Mouse (Mus musculus) heart, postnatal 25 days (tissue): Measurements from ENCODE around the gene Nmur1. TPM values are rescaled to one million over a fixed set of nuclear protein-coding genes. Genes with fewer than 3 reads are reported as not detected.

Source experiments
- DNase-seq: peaks from one replicate; pipeline ENCODE4 v3.0.0; 2022; ENCODE audit warnings: low spot score
- intact Hi-C: fragments of 180-260 bp; cut with DNase I; formaldehyde crosslinking; loops from one replicate; pipeline ENCODE4 v1.15.1; 2025
- total RNA-seq, 2 experiments: library from RNA; stranded (reverse); gene quantifications; 2 replicates each; pipeline ENCODE4 v1.2.3; 2021

The Nmur1 gene
- total RNA-seq, 2 experiments from 2014 or later, result not detected

DNA sequence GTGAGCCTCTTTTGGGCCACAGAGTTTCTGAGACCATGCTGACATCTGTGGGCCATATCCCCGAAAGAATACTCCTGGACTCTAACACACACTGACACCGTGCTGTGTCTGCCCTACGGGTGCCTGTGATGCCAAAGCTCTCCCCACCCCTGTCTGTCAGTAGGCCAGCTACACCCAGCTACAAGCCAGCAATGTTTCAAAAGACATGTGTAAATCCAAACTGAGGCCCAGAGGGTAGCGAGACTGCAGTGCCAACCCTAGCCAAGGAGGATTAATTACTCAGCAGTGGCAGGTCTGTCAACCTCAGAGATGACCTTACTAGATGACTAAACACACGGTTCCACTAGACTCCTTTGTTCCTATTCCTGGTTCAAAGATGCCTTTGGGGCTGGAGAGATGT lies 49.7 kb downstream of the Nmur1 start:
- no peak for DNase-seq
- intact Hi-C loops, result loop anchor here (5.0 kb wide), 1 partner anchor 156 kb away; no protein-coding TSS in a partner anchor

DNA sequence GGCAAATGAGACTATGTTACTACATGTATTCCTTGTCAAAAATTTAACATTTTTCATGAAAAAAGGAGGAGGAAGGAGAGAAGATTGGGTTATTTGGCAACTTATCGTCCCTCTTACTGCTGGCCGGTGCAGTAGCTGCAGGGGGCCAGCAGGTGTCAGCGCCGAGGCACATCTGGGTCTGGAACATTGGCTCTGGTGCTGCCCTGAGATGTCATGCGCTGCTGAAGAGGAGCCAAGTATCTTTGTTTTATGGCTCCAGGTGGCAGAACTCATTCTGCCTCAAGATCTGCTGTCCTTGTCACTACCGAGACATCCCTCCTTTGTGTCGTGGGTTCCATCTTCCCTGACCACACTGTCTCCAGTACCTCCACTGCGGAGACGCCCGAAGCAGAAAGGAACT lies 54.0 kb downstream of the Nmur1 start:
- intact Hi-C loops, result loop anchor here (2.0 kb wide), 1 partner anchor 59 kb away; no protein-coding TSS in a partner anchor
- DNase-seq, result peak; percentile 13

DNA sequence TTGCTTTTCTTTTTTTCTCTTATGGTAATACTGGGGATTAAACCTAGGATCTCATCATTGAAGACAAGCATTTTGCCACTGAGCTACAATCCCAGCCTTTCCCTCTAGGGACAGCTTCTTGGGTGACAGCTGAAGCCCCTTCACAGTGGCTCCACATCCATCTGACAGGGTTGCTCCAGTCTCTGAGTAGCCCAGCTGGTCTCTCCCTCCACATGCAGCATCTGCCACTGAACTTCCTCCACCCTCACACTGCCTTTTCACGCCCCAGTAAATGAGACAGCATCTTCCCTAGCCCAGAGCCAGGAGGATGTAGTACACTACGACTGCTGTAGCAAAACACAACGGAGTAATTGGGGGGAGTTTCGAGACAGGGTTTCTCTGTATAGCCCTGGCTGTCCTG lies 57.9 kb downstream of the Nmur1 start:
- DNase-seq, result no peak
- intact Hi-C loops, result no loop called here

DNA sequence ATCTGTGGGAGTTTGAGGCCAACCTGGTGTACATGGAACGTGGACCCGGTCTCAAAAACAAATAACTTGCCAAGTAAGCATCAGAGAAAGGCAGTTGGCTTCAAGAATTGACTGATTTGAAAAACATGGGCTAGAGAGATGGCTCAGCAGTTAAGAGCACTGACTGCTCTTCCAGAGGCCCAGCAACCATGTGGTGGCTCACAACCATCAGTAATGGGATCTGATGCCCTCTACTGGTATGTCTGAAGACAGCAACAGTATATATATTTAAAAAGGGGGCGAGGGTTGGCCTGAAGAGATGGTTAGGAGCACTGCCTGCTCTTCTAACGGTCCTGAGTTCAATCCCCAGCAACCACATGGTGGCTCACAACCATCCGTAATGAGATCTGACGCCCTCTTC lies 62.4 kb downstream of the Nmur1 start:
- intact Hi-C loops, result no loop called here

DNA sequence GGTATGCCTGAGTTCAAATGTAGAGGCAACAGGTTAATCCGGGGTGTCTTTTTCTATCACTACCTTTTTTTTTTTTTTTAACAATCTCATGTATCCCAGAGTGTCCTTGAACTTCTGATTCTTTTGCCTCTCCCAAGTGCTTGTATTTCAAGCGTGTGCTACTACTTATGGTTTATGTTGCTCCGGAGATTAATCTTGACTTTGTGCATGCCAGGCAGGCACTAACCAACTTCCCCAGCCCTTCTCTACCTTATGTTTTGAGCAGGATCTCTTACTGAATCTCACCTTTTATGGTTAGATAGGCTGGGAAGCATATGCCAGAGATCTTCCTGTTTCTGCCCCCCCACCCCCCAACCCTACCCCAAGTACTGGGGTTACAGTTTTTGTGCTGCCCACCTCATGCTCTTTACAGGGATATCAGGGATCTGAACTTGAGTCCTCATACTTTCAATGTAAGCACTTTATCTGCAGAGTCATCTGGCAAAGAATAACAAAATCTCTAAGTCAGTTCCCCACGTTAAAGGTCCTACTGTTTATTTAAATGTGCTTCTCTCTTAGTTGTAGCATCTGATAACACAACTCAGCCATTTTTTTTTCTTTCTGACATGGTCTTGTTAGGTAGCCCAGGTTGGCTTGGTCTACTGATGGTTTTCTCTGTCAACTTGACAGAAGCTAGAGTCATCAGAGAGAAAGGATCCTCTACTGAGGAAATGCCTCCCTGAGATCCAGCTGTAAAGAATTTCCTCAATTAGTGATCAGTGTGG lies 64.0 kb downstream of the Nmur1 start:
- intact Hi-C loops, result no loop called here

More for the DNA sequence above, 62.4 kb downstream of the Nmur1 start:
- no peak for DNase-seq

DNA sequence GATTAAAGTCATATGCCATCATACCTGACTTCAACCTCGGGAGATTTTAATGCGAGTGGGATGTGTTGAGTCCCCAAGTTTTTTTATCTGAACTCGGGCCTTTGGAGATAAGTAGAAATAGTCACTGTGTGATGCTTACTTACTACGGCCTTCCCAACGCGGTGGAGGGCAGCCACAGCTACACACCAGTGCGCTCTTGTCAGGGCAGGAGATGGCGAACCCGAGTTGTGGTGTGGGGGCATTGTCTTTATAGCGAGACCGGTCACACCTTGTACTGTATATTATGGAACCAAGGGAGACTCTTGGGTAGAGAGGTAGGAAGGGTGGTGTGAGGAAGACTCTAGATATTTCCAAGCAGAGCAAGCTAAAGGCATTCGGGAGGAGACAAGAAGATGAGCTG lies 65.6 kb downstream of the Nmur1 start:
- no peak for DNase-seq
- intact Hi-C loops, result no loop called here

More for the DNA sequence above, 64.0 kb downstream of the Nmur1 start:
- DNase-seq, result no peak

DNA sequence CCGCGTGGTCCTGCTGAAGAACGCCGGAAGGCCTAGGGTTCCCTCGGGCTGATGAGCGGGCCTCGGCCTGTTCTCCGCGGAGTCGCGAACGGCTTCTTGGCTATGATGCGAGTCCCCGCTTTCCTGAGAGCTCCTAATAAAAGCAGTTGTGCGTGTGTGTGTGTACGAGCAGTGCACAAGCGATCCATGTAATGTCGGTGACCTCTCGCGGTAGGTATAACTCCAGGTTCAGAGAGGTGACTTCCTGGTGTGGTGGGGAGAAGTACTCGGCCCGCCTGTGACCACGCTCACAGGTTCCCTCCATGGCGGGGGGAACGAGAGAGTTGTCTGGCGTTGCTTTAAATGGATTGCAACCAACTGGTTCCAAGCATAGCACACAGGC lies 66.2 kb downstream of the Nmur1 start:
- intact Hi-C loops, result no loop called here

DNA sequence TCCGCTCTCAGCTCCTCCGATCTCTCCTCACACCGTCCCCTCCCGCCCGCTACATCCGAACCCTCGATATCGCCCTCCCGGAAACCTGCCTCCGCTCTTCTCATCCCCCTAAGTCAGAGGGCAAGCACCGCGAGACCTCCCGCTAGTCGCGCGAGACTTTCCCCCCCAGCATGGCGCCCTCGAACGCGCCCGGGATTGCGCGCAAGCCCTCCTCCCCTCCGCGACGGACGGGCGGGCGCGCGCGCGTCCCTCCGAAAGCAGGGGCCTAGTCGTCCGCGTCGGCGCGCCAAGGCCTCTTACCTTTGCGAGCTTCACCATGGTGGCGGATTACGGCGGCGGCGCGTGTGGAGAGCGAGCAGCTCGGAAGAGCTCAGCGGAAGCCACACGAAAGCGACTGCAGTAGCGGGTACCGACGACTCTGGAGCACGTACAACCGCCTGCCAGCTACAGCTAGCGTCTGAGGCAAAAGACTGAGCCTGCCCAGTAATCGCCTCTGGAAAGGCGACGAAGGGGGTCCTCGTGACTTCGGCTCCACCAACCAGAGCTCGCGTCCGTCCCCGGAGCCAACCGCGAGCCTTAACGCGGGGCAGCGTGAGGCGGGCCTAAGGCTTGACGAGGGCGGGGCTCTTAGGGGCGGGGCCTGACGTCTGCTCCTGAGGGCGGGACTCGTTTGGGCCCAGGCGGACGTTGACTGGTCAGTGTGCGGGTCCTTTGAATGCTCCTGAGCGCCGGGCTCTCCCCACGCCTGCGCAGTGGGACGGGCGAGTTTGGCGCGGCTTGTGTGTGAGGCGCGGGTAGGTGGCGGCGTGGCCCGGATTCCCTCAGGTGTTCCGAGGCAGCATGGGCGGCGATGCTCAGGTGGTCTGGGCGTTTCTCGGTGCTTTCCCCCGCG lies 66.9 kb downstream of the Nmur1 start, which contains the start of gene Ncl:
TSS of gene Ncl (minus strand) at position 495 of the 892 bp plus-strand sequence.
- DNase-seq, result peak; percentile 98
- intact Hi-C loops, result no loop called here

More for the DNA sequence above, 66.2 kb downstream of the Nmur1 start:
- DNase-seq, result no peak

DNA sequence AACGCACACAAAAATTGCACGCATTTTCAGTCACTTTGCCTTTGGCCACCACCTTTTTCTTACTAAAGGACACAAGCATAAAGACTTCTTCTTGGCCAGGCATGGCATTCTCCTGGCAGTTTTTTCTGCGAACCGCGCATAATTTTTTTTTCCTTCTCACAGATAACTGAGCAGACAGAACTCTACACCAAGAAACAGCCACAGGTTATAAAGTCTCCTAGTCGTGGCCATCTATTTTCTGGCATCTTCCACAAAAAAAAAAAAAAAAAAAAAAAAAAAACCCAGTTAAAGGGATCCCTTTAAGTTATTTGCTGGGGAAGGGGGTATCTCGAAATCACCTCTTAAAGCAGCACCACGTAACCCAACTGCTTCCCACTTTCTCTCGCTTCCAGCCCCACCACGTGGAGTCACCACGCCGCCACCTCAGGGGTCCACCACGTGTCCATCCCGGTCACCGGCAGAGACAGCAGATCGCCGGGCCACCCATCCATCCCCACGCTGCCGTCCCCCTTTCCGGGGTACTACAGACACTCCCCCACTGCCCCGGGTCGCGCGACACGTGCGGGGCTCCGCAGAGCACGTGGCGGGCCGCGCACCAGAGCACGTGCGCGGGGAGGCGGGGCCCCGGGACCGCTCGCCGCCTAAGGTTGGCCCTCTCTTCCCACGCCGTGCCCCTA lies 67.7 kb downstream of the Nmur1 start:
- DNase-seq, result no peak
- intact Hi-C loops, result no loop called here

DNA sequence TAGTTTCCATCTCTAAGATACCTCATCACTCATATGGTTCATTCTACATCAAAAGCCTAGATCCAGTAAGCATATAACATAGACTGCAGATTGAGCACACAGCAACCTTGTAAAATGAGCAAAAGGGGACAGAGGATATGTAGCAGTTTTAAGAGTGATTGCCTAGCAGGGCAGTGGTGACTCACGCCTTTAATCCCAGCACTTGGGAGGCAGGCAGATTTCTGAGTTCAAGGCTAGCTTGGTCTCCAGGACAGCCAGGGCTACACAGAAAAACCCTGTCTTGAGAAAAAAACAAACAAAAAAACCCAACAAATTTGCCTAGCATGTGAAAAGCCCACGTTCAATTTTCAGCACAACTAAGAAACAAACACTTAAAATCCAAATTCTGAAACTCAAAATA lies 71.8 kb downstream of the Nmur1 start:
- DNase-seq, result no peak
- intact Hi-C loops, result no loop called here

DNA sequence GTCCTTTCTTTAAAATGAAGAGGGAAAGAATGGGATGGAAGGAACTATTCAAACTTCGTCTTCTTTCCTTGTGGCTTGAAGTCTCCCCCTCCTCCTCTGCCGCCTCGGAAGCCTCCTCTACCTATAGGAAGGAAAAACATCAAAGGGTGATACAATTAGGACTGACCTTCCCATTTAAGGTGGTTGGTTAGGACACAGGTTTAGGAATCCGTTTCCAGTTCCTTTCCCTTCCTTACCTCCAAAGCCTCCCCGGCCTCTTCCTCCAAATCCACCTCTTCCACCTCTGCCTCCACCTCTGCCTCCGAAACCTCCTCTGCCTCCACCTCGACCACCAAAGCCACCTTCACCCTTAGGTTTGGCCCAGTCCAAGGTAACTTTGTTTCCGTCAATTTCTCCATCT lies 75.5 kb downstream of the Nmur1 start:
- intact Hi-C loops, result no loop called here
- DNase-seq, result no peak

DNA sequence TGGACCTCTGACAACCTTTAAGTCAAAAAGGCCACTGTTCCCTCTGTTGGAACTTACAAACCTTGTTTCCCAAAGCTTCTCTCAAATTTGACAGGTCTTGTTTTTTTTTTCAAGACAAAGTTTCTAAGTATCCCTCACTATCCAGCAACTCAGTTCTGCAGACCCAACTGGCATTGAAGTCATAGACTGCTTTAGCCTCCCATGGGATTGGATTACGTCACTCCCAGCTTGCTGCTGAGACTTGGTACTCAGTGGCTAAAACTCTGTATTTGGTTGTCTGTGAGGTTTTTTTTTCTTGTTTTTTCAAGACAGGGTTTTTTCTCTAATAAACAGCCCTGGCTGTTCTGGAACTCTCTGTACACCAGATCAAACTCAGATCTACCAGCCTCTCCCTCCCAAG lies 76.3 kb downstream of the Nmur1 start:
- intact Hi-C loops, result loop anchor here (10.0 kb wide), 1 partner anchor 285 kb away; the partner anchor contains the start of gene Psmd1

DNA sequence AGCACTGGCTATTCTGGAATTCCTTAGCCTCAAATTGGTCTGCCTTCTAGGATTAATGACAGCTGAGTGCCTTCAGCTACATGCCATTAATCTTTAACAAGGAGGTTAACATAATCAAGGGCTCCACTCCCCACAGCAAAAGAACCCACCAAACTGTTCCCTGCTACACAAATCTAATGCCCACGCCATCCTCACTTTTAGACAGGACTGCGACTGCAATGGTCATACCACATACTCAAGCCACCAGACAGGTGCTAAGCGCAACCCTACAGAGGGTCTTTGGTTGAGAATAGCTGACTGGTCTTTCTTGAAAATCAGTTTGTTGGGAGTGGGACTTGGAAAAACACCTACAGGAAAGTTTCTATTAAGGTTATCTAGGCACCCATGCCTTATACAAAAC lies 76.8 kb downstream of the Nmur1 start:
- DNase-seq, result no peak
- intact Hi-C loops, result loop anchor here (10.0 kb wide), 1 partner anchor 284 kb away; the partner anchor contains the start of gene Psmd1

More for the DNA sequence above, 76.3 kb downstream of the Nmur1 start:
- DNase-seq, result no peak

DNA sequence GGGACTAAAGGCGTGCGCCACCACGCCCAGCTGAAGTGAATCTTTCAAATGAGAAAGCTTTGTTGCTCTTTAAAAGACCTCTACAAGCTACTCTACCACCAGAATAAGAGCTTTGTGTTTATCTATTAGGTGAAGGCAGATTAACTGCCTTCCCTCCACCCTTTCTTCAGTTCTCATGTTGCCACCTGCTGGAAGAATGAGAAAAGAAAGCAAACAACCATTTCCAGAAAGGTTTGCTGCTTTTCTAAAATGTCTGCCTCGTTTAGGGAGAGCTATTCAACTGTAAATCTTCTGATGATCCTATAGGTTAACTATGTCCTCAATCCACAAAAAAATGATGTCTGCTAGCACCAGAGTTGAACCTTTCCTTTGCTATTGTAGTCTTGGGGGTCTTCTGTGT lies 77.2 kb downstream of the Nmur1 start:
- intact Hi-C loops, result loop anchor here (10.0 kb wide), 1 partner anchor 284 kb away; the partner anchor contains the start of gene Psmd1
- DNase-seq, result no peak

DNA sequence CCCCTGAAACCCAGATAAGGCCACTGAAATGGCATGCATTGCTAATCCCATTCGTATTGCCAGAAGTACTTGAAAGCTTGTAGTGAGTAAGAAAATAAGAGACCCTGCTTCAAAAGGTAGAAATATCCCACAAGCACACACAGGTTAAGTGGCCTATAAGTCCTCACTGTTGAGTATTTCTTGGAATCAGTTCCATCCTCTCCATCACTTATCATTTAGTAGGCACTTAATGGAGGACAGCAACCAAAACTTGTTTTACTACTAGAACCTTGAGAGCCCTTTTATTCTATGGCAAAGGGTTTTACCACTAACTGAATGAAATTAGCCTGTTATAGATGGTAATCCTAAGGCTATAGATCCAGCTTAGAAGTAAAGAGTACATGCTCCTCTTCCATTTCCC lies 77.9 kb downstream of the Nmur1 start:
- intact Hi-C loops, result loop anchor here (10.0 kb wide), 1 partner anchor 283 kb away; the partner anchor contains the start of gene Psmd1
- DNase-seq, result no peak

DNA sequence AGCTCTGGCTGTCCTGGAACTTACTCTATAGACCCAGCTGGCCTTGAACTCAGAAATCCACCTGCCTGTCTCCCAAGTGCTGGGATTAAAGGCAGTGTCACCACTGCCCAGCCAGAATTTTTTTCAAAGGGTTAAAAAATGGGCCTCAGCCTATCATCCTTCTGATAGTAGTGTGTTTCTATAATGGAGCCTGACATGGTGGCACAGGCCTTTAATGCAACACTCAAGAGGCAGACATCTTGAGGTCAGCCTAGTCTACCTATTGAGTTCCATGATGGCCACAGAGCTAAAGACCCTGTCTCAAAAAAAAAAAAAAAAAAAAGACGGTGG lies 78.3 kb downstream of the Nmur1 start:
- intact Hi-C loops, result loop anchor here (10.0 kb wide), 1 partner anchor 283 kb away; the partner anchor contains the start of gene Psmd1
- DNase-seq, result no peak

DNA sequence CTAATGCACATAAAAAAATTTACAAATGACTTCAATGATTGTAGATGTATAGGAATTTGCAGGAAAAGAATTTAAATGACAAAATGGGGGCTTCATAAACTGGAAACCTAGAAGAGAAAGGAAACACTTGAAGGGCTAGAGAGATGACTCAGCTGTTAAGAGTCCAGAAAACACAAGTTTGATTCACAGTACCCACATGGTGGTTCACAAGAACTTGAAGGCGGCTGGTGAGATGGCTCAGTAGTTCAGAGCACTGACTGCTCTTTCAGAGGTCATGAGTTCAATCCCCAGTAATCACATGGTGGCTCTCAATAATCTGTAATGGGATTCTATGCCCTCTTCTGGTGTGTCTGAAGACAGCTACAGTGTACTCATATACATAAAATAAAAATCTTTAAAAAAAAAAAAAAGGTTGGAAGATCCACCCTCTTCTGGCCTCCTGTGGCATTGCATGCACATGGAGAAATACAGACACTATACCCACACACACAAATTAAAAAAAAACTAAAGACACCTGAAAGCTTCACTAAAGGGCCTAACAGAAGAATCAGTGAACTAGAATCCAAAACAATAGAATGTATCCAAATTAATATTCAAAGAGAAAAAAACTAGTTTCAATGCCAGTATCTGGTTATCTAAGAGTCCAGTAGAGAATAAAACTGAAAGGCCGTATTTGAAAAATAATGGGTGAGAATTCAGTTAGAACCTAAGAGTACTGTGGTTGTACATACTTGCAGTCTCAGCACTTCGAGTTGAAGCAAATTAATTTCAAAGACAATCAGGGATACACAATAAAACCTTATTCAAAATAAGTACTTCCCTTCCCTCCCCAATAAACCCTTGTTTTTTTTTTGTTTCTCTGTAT lies 78.9 kb downstream of the Nmur1 start:
- DNase-seq, result no peak
- intact Hi-C loops, result loop anchor here (10.0 kb wide), 1 partner anchor 282 kb away; the partner anchor contains the start of gene Psmd1

DNA sequence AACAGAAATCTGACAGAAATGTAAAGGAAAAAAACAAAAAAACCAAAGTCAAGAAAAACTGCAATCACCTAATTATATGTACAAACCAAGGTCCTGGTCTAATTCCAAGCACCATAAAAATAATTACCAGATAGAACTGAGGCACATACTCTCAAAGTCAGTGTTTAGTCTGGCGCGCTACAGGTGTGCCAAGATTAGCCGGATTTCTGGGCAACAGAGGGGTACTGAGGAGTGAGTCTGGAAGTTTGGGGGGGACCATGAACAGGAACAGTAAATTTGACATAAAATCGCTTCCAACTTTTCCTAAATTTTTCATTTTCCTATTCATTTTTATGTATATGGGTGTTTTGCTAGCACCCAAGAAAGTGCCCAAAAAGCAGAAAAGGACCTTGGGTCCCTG lies 80.1 kb downstream of the Nmur1 start:
- intact Hi-C loops, result loop anchor here (10.0 kb wide), 1 partner anchor 281 kb away; the partner anchor contains the start of gene Psmd1
- no peak for DNase-seq

DNA sequence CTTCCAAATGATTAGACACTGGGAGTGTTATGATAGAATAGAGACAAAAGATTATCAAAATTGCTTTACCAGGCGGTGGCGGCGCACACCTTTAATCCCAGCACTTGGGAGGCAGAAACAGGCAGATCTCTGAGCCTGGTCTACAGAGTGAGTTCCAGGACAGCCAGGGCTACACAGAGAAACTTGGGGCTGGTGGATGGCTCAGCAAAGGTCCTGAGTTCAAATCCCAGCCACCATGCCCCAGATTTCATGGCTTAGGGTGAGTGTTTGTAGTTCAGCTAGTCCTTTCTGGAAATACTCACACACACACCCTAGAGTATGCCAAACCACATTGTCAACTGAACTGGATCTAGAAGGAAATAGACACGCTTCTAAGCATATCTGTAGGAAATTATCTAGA lies 81.0 kb downstream of the Nmur1 start:
- no peak for DNase-seq

More for the DNA sequence above, 81.0 kb downstream of the Nmur1 start:
- intact Hi-C loops, result loop anchor here (10.0 kb wide), 1 partner anchor 280 kb away; the partner anchor contains the start of gene Psmd1
